ENCODE assay signal across 37 mouse cellular contexts in genomic region chr9:44412306-44412705, GRCm38 (mm10). TPM values are rescaled to one million over a fixed set of nuclear protein-coding genes. Genes with fewer than 3 reads are reported as not detected.
A peak's percentile ranks its signal among the peaks of the same experiment; 100 is the strongest.
DNase-seq lines count a peak whose midpoint lies in the region; ATAC-seq and TF ChIP-seq lines count a peak whose summit lies in the region.
"Had no signal": no experiment of that assay in that cellular context is flagged by ENCODE, and none has a peak within 500 bp of the region (broad histone marks: within the 10 kb centered on the region; RNA-seq: fewer than 3 reads in every experiment).

No protein-coding gene starts in this region.

- intact Hi-C loops in left cerebral cortex, postnatal 4 days (cut with DNase I): no loop called here

- WGBS in midbrain, embryonic 11.5 days: 90% methylated on average over 4 of the region's 4 CpGs
- 85% methylated on average over 4 of the region's 4 CpGs for WGBS in midbrain, embryonic 10.5 days
- WGBS in liver, embryonic 14.5 days (ENCODE audit: insufficient replicate concordance): 20% methylated on average over 4 of the region's 4 CpGs

- DNase-seq in midbrain, embryonic 11.5 days (ENCODE audit: low spot score, missing footprints): peak; percentile 57
- no peak for DNase-seq in midbrain, embryonic 10.5 days (ENCODE audit: low spot score)
- DNase-seq in liver, embryonic 14.5 days (ENCODE audit: low read depth in 3 of 3, low spot score in 3 of 3): no peak
- no peak for DNase-seq in left cerebral cortex, postnatal 4 days
- no peak for DNase-seq in thymus, postnatal 14 days
- DNase-seq in right cerebral cortex, postnatal 25 days: no peak
- DNase-seq: adrenal gland, postnatal 25 days; cerebellum, postnatal 10 days; gastrocnemius, postnatal 36 days; heart, adult 18-20 months; kidney, adult 11 months; layer of hippocampus, adult 9-11 months; lung, adult 18-20 months; lung, postnatal 4 days; right cerebral cortex, adult 18-20 months; right cerebral cortex, postnatal 4 days; thymus, adult 2 months; thymus, postnatal 4 days had no signal

- H3K27me3 ChIP-seq in midbrain, embryonic 11.5 days (ENCODE audit: control insufficient read depth, insufficient read depth, low read length): no peaks in the 10 kb centered on the region
- H3K27me3 ChIP-seq in midbrain, embryonic 10.5 days (ENCODE audit: low read depth, poor library complexity, severe bottlenecking): no peaks in the 10 kb centered on the region
- no peaks in the 10 kb centered on the region for H3K27me3 ChIP-seq in liver, embryonic 14.5 days (ENCODE audit: control insufficient read depth, insufficient read depth, low read length)
- H3K27me3 ChIP-seq: embryonic facial prominence, embryonic 15.5 days; forebrain, embryonic 12.5 days; limb, embryonic 12.5 days had no signal

- no peak for TF ChIP-seq EP300 in liver, embryonic 14.5 days (IDR thresholded peaks at IDR 0.05; ENCODE audit: low read depth)

- no peak for TF ChIP-seq CTCF in liver, embryonic 14.5 days (IDR thresholded peaks at IDR 0.05; ENCODE audit: low read depth)

- peaks cover 21% of the 10 kb centered on the region for H3K36me3 ChIP-seq in midbrain, embryonic 11.5 days (ENCODE audit: control insufficient read depth, insufficient read depth, low read length)
- H3K36me3 ChIP-seq in midbrain, embryonic 10.5 days: peaks cover 79% of the 10 kb centered on the region
- peaks cover 65% of the 10 kb centered on the region for H3K36me3 ChIP-seq in liver, embryonic 14.5 days (replicated peaks; ENCODE audit: control insufficient read depth, insufficient read depth, low read depth)

- H3K9ac ChIP-seq in midbrain, embryonic 11.5 days (ENCODE audit: low read length): no peak overlapping the region
- no peak overlapping the region for H3K9ac ChIP-seq in liver, embryonic 14.5 days (replicated peaks)
- H3K9ac ChIP-seq: embryonic facial prominence, embryonic 15.5 days; forebrain, embryonic 12.5 days; hindbrain, embryonic 14.5 days; limb, embryonic 12.5 days had no signal

- no peak overlapping the region for H3K27ac ChIP-seq in midbrain, embryonic 11.5 days (ENCODE audit: low read depth, low read length)
- H3K27ac ChIP-seq in midbrain, embryonic 10.5 days (replicated peaks): no peak overlapping the region
- H3K27ac ChIP-seq in liver, embryonic 14.5 days: peak overlapping the region; percentile 0; the same call in 1 of the 2 replicates
- H3K27ac ChIP-seq: embryonic facial prominence, embryonic 10.5 days; forebrain, embryonic 12.5 days; hindbrain, embryonic 14.5 days; kidney, postnatal 0 days; limb, embryonic 12.5 days had no signal

- no peak for ATAC-seq in midbrain, embryonic 11.5 days (ENCODE audit: low FRiP score)
- peak; percentile 33 for ATAC-seq in activated CD4-positive, CD25-positive, alpha-beta regulatory T cell, adult 4 months
- peak; percentile 8; the same call in 1 of the 2 replicates for ATAC-seq in liver, embryonic 14.5 days (ENCODE audit: insufficient read depth)
- peak; percentile 16 for ATAC-seq in megakaryocyte-erythroid progenitor cell, adult 5-6 weeks (replicated peaks; ENCODE audit: low FRiP score, low TSS enrichment, poor library complexity, severe bottlenecking)
- ATAC-seq: inflammation-experienced regulatory T-cells, adult 6 months; lung, postnatal 0 days; midbrain, embryonic 16.5 days had no signal

- H3K9me3 ChIP-seq in midbrain, embryonic 11.5 days (ENCODE audit: control insufficient read depth, low read length): no peaks in the 10 kb centered on the region
- H3K9me3 ChIP-seq in midbrain, embryonic 10.5 days (replicated peaks): no peaks in the 10 kb centered on the region
- no peaks in the 10 kb centered on the region for H3K9me3 ChIP-seq in liver, embryonic 14.5 days (ENCODE audit: control insufficient read depth, low read length)
- H3K9me3 ChIP-seq: embryonic facial prominence, embryonic 10.5 days; embryonic facial prominence, embryonic 15.5 days; forebrain, embryonic 12.5 days; limb, embryonic 12.5 days had no signal

- no peak overlapping the region for H3K4me2 ChIP-seq in midbrain, embryonic 11.5 days
- H3K4me2 ChIP-seq in liver, embryonic 14.5 days (ENCODE audit: low read depth): no peak overlapping the region
- H3K4me2 ChIP-seq: embryonic facial prominence, embryonic 15.5 days; forebrain, embryonic 12.5 days; heart, embryonic 11.5 days; hindbrain, embryonic 14.5 days; limb, embryonic 12.5 days had no signal

- no peak overlapping the region for H3K4me3 ChIP-seq in midbrain, embryonic 11.5 days (ENCODE audit: low read depth, low read length)
- no peak overlapping the region for H3K4me3 ChIP-seq in midbrain, embryonic 10.5 days
- no peak overlapping the region for H3K4me3 ChIP-seq in liver, embryonic 14.5 days (ENCODE audit: insufficient read depth in 1 of 2, low read depth in 2 of 2, low read length in 2 of 2)
- H3K4me3 ChIP-seq: embryonic facial prominence, embryonic 10.5 days; embryonic facial prominence, embryonic 15.5 days; forebrain, embryonic 12.5 days; limb, embryonic 12.5 days had no signal

- peaks cover 6% of the 10 kb centered on the region for H3K4me1 ChIP-seq in midbrain, embryonic 11.5 days (ENCODE audit: control insufficient read depth, insufficient read depth, low read length)
- H3K4me1 ChIP-seq in midbrain, embryonic 10.5 days: peaks cover 17% of the 10 kb centered on the region
- peaks cover 5 to 31% of the 10 kb centered on the region in 2 experiments for H3K4me1 ChIP-seq in liver, embryonic 14.5 days (replicated peaks; ENCODE audit: control insufficient read depth in 2 of 2, insufficient read depth in 2 of 2, low read length in 1 of 2)

RNA-seq across cellular contexts. Expression of gene Trappc4, which starts 4.9 kb away (rescaled TPM):
- polyA plus RNA-seq in midbrain, embryonic 11.5 days (2014; fragmentation: Nextera tagmentation; extraction: Ambion mirVana): 225 and 239 TPM in 2 replicates
- 216 and 244 TPM in 2 replicates for polyA plus RNA-seq in midbrain, embryonic 10.5 days (2016; fragmentation: Nextera tagmentation; extraction: Ambion mirVana)
- polyA plus RNA-seq in activated CD4-positive, CD25-positive, alpha-beta regulatory T cell, adult 4 months (2017; shearing (Covaris generic)): 100 to 1,000 TPM; 119 to 162 TPM
- 24.2 and 26.6 TPM in 2 replicates for polyA plus RNA-seq in liver, embryonic 14.5 days (2012; rRNA removed)
- 44.4 and 52.9 TPM in 2 replicates for polyA plus RNA-seq in liver, embryonic 14.5 days (2014; fragmentation: Nextera tagmentation; extraction: Ambion mirVana)
- total RNA-seq in megakaryocyte-erythroid progenitor cell, adult 5-6 weeks (2014; fragmentation: Nextera tagmentation): 71.6 and 116 TPM in 2 replicates
- 28.4 and 36.8 TPM in 2 replicates for total RNA-seq in megakaryocyte-erythroid progenitor cell, adult 5-6 weeks (2017)
- 100 to 1,000 TPM; 126 to 129 TPM for total RNA-seq in left cerebral cortex, postnatal 4 days (2021)

RNA-seq across cellular contexts. Expression of gene Rps25, which starts 5.4 kb away (rescaled TPM):
- polyA plus RNA-seq in midbrain, embryonic 11.5 days (2014; fragmentation: Nextera tagmentation; extraction: Ambion mirVana): 1,710 and 1,826 TPM in 2 replicates
- 1,926 and 2,208 TPM in 2 replicates for polyA plus RNA-seq in midbrain, embryonic 10.5 days (2016; fragmentation: Nextera tagmentation; extraction: Ambion mirVana)
- 1,000 to 10,000 TPM; 3,659 to 4,118 TPM for polyA plus RNA-seq in activated CD4-positive, CD25-positive, alpha-beta regulatory T cell, adult 4 months (2017; shearing (Covaris generic))
- polyA plus RNA-seq in liver, embryonic 14.5 days (2012; rRNA removed): 350 and 717 TPM in 2 replicates
- 1,544 and 1,614 TPM in 2 replicates for polyA plus RNA-seq in liver, embryonic 14.5 days (2014; fragmentation: Nextera tagmentation; extraction: Ambion mirVana)
- 4,337 and 4,372 TPM in 2 replicates for total RNA-seq in megakaryocyte-erythroid progenitor cell, adult 5-6 weeks (2014; fragmentation: Nextera tagmentation)
- total RNA-seq in megakaryocyte-erythroid progenitor cell, adult 5-6 weeks (2017): 1,747 and 2,464 TPM in 2 replicates
- total RNA-seq in left cerebral cortex, postnatal 4 days (2021): 1,000 to 10,000 TPM in 1 of 2 experiments, 100 to 1,000 TPM in 1; 978 to 1,068 TPM

RNA-seq across cellular contexts. Expression of gene Ccdc84, which starts 6.1 kb away (rescaled TPM):
- 24.2 and 31.9 TPM in 2 replicates for polyA plus RNA-seq in midbrain, embryonic 11.5 days (2014; fragmentation: Nextera tagmentation; extraction: Ambion mirVana)
- 25.4 and 29.9 TPM in 2 replicates for polyA plus RNA-seq in midbrain, embryonic 10.5 days (2016; fragmentation: Nextera tagmentation; extraction: Ambion mirVana)
- 10 to 100 TPM; 20.3 to 27.3 TPM for polyA plus RNA-seq in activated CD4-positive, CD25-positive, alpha-beta regulatory T cell, adult 4 months (2017; shearing (Covaris generic))
- polyA plus RNA-seq in liver, embryonic 14.5 days (2012; rRNA removed): 15.3 and 16.3 TPM in 2 replicates
- polyA plus RNA-seq in liver, embryonic 14.5 days (2014; fragmentation: Nextera tagmentation; extraction: Ambion mirVana): 10.0 TPM in 2 replicates
- 51.4 and 56.1 TPM in 2 replicates for total RNA-seq in megakaryocyte-erythroid progenitor cell, adult 5-6 weeks (2014; fragmentation: Nextera tagmentation)
- 18.9 and 19.3 TPM in 2 replicates for total RNA-seq in megakaryocyte-erythroid progenitor cell, adult 5-6 weeks (2017)
- total RNA-seq in left cerebral cortex, postnatal 4 days (2021): 10 to 100 TPM; 21.6 to 23.4 TPM

RNA-seq across cellular contexts. Expression of gene Slc37a4, which starts 15.7 kb away (rescaled TPM):
- polyA plus RNA-seq in midbrain, embryonic 11.5 days (2014; fragmentation: Nextera tagmentation; extraction: Ambion mirVana): 20.8 and 21.1 TPM in 2 replicates
- polyA plus RNA-seq in midbrain, embryonic 10.5 days (2016; fragmentation: Nextera tagmentation; extraction: Ambion mirVana): 17.2 and 20.5 TPM in 2 replicates
- 10 to 100 TPM; 14.1 to 17.1 TPM for polyA plus RNA-seq in activated CD4-positive, CD25-positive, alpha-beta regulatory T cell, adult 4 months (2017; shearing (Covaris generic))
- 15.9 and 16.7 TPM in 2 replicates for polyA plus RNA-seq in liver, embryonic 14.5 days (2012; rRNA removed)
- polyA plus RNA-seq in liver, embryonic 14.5 days (2014; fragmentation: Nextera tagmentation; extraction: Ambion mirVana): 26.6 and 29.7 TPM in 2 replicates
- total RNA-seq in megakaryocyte-erythroid progenitor cell, adult 5-6 weeks (2014; fragmentation: Nextera tagmentation): 20.5 and 32.2 TPM in 2 replicates
- 11.4 and 43.0 TPM in 2 replicates for total RNA-seq in megakaryocyte-erythroid progenitor cell, adult 5-6 weeks (2017)
- total RNA-seq in left cerebral cortex, postnatal 4 days (2021): 10 to 100 TPM; 41.5 to 44.9 TPM

RNA-seq across cellular contexts. Expression of gene Foxr1, which starts 28.6 kb away (rescaled TPM):
- polyA plus RNA-seq in midbrain, embryonic 11.5 days (2014; fragmentation: Nextera tagmentation; extraction: Ambion mirVana): not detected in 2 replicates
- polyA plus RNA-seq in midbrain, embryonic 10.5 days (2016; fragmentation: Nextera tagmentation; extraction: Ambion mirVana): not detected in 2 replicates
- polyA plus RNA-seq in activated CD4-positive, CD25-positive, alpha-beta regulatory T cell, adult 4 months (2017; shearing (Covaris generic)): under 1 TPM in 1 of 2 experiments, not detected in 1; 0.45 TPM
- polyA plus RNA-seq in liver, embryonic 14.5 days (2012; rRNA removed): not detected in 2 replicates
- polyA plus RNA-seq in liver, embryonic 14.5 days (2014; fragmentation: Nextera tagmentation; extraction: Ambion mirVana): not detected in 2 replicates
- total RNA-seq in megakaryocyte-erythroid progenitor cell, adult 5-6 weeks (2014; fragmentation: Nextera tagmentation): not detected in 2 replicates
- total RNA-seq in megakaryocyte-erythroid progenitor cell, adult 5-6 weeks (2017): not detected in 2 replicates
- not detected for total RNA-seq in left cerebral cortex, postnatal 4 days (2021)
- total RNA-seq: adrenal gland, adult 18-20 months; adrenal gland, postnatal 25 days; gastrocnemius, postnatal 36 days; heart, adult 18-20 months; hematopoietic stem cell, adult 5-6 weeks; left cerebral cortex, postnatal 10 days; neutrophil, adult 5-6 weeks had no signal
- polyA plus RNA-seq: embryonic facial prominence, embryonic 10.5 days; embryonic facial prominence, embryonic 15.5 days; forebrain, embryonic 12.5 days; heart, embryonic 11.5 days; heart, embryonic 16.5 days; hindbrain, embryonic 14.5 days; kidney, postnatal 0 days; large intestine, adult 2 months; limb, embryonic 12.5 days; lung, postnatal 0 days; midbrain, embryonic 16.5 days; neural tube, embryonic 11.5 days had no signal
